ENCODE assay signal across 7 mouse cellular contexts in the genomic region with DNA sequence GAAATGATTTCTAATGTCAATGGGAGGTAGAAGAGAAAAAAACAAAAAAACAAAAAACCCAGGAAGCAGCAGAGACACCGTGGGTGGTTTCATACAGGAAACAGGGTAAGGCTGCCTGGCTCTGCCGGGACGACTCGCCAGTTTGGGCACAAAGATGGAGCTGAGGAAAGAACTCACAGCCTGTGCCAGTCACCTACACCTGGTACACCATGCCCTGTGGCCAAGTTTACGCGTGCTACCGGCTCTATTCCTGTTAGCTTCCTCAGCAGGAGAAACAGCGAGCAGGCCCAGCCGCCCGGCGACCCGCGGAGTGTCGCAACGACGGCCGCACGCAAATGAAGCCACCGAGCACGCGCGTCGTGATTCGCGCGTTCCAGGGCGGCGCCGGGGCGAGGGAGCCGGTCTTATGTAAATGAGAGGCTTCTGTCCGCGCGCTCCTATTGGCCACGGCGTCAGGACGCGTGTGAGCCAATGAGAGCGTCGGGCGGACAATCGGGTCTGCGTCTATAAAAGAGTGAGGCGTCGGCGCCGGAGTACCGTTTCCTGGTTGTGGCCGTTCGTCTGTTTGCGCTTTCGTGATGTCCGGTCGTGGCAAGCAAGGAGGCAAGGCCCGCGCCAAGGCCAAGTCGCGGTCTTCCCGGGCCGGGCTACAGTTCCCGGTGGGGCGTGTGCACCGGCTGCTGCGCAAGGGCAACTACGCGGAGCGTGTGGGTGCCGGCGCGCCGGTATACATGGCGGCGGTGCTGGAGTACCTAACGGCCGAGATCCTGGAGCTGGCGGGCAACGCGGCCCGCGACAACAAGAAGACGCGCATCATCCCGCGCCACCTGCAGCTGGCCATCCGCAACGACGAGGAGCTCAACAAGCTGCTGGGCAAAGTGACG. TPM values are rescaled to one million over a fixed set of nuclear protein-coding genes. Genes with fewer than 3 reads are reported as not detected.
DNase-seq lines count a peak whose midpoint lies in the region; ATAC-seq lines count a peak whose summit lies in the region.
"Not testable (repeated sequence)": the region's sequence is repeated elsewhere in the genome, so short reads cannot be mapped to it uniquely, and the experiment has no call there.

A gene (plus strand): TSS at position 495 of the 884 bp plus-strand sequence.

- H3K36me3 ChIP-seq in embryonic facial prominence, embryonic 10.5 days (replicated peaks); midbrain, embryonic 11.5 days (ENCODE audit: control insufficient read depth, insufficient read depth, low read length): not testable (repeated sequence)

- peak within 1 kb of the TSS; percentile 80 for H3K9ac ChIP-seq in midbrain, embryonic 11.5 days (ENCODE audit: low read length)

- not testable (repeated sequence) for H3K27me3 ChIP-seq in embryonic facial prominence, embryonic 10.5 days (replicated peaks; ENCODE audit: low read depth, poor library complexity, severe bottlenecking); midbrain, embryonic 11.5 days (ENCODE audit: control insufficient read depth, insufficient read depth, low read length)

- peak within 1 kb of the TSS; percentile 60 for H3K4me2 ChIP-seq in midbrain, embryonic 11.5 days

- H3K4me1 ChIP-seq in embryonic facial prominence, embryonic 10.5 days = peaks cover 66% of the 10 kb centered on the region
- H3K4me1 ChIP-seq in midbrain, embryonic 11.5 days (ENCODE audit: control insufficient read depth, insufficient read depth, low read length) = peaks cover 19% of the 10 kb centered on the region

- 0% methylated on average over 44 of the region's 88 CpGs for WGBS in embryonic facial prominence, embryonic 10.5 days
- under 1% methylated on average over 32 of the region's 88 CpGs for WGBS in midbrain, embryonic 11.5 days

- intact Hi-C loops in left cerebral cortex, postnatal 4 days (cut with DNase I) = not testable (repeated sequence)

- peak; percentile 79 to 85 for DNase-seq in adrenal gland, adult 18-20 months (ENCODE audit: low spot score in 2 of 2)
- DNase-seq in embryonic facial prominence, embryonic 10.5 days (ENCODE audit: low spot score) = peak; percentile 81
- peak; percentile 91 for DNase-seq in kidney, adult 11 months
- peak; percentile 84 for DNase-seq in left cerebral cortex, postnatal 4 days
- peak; percentile 96 for DNase-seq in midbrain, embryonic 11.5 days (ENCODE audit: low spot score, missing footprints)
- DNase-seq in skeletal muscle tissue, adult 2 months (ENCODE audit: low read depth, low spot score) = peak; percentile 88

- peak within 1 kb of the TSS; percentile 66 for H3K4me3 ChIP-seq in embryonic facial prominence, embryonic 10.5 days
- H3K4me3 ChIP-seq in midbrain, embryonic 11.5 days (ENCODE audit: low read depth, low read length) = peak within 1 kb of the TSS; percentile 43

- not testable (repeated sequence) for H3K9me3 ChIP-seq in embryonic facial prominence, embryonic 10.5 days; midbrain, embryonic 11.5 days (ENCODE audit: control insufficient read depth, low read length)

- H3K27ac ChIP-seq in embryonic facial prominence, embryonic 10.5 days (replicated peaks) = peak within 1 kb of the TSS; percentile 98
- peak within 1 kb of the TSS; percentile 94 for H3K27ac ChIP-seq in midbrain, embryonic 11.5 days (ENCODE audit: low read depth, low read length)

- ATAC-seq in granulocyte monocyte progenitor cell, adult 5-6 weeks (replicated peaks; ENCODE audit: poor library complexity, severe bottlenecking) = peak; percentile 61
- peak; percentile 86 for ATAC-seq in midbrain, embryonic 11.5 days (ENCODE audit: low FRiP score)

RNA-seq across cellular contexts. Expression of the gene that starts here (rescaled TPM):
- 1 to 10 TPM; 7.7 to 9.6 TPM for total RNA-seq in adrenal gland, adult 18-20 months (2021)
- polyA plus RNA-seq in embryonic facial prominence, embryonic 10.5 days (2016; fragmentation: Nextera tagmentation; extraction: Ambion mirVana) = 4.8 and 8.6 TPM in 2 replicates
- 15.5 and 20.3 TPM in 2 replicates for total RNA-seq in granulocyte monocyte progenitor cell, adult 5-6 weeks (2014; fragmentation: Nextera tagmentation)
- total RNA-seq in granulocyte monocyte progenitor cell, adult 5-6 weeks (2017) = 5,091 and 8,727 TPM in 2 replicates
- 10 to 100 TPM in 1 of 2 experiments, 1 to 10 TPM in 1; 9.5 to 10.0 TPM for total RNA-seq in left cerebral cortex, postnatal 4 days (2021)
- 16.3 and 17.4 TPM in 2 replicates for polyA plus RNA-seq in midbrain, embryonic 11.5 days (2014; fragmentation: Nextera tagmentation; extraction: Ambion mirVana)

Comparison
In these comparisons a context has a peak if more than half of its experiments do, and no peak if none do; other contexts are left out.
1. Peak in every context shown above with its lines: DNase-seq, ATAC-seq, H3K4me3 ChIP-seq and H3K27ac ChIP-seq.